Mouse (Mus musculus): Measurements from ENCODE around the gene Plk5. TPM values are rescaled to one million over a fixed set of nuclear protein-coding genes. Genes with fewer than 3 reads are reported as not detected.
"Not testable (repeated sequence)": the region's sequence is repeated elsewhere in the genome, so short reads cannot be mapped to it uniquely, and the experiment has no call there.

The Plk5 gene
- polyA plus RNA-seq, 1 experiment from 2014 or later = not detected

GRCm38 (mm10) chr10:80345929-80346328 lies 10.3 kb upstream of the Plk5 start:
- not testable (repeated sequence) for H3K36me3 ChIP-seq; ATAC-seq (ENCODE audit: extremely low read depth, insufficient number of reproducible peaks, low FRiP score, low TSS enrichment); H3K4me3 ChIP-seq; H3K9ac ChIP-seq; H3K4me2 ChIP-seq; H3K27ac ChIP-seq (replicated peaks); H3K9me3 ChIP-seq
- WGBS = 79% methylated on average over 6 of the region's 6 CpGs
- Histone ChIP-seq H3K4me1 (peaks cover 69% of the 10 kb centered on the region), H3K27me3 (replicated peaks) (peaks cover 97% of the 10 kb centered on the region)

DNA sequence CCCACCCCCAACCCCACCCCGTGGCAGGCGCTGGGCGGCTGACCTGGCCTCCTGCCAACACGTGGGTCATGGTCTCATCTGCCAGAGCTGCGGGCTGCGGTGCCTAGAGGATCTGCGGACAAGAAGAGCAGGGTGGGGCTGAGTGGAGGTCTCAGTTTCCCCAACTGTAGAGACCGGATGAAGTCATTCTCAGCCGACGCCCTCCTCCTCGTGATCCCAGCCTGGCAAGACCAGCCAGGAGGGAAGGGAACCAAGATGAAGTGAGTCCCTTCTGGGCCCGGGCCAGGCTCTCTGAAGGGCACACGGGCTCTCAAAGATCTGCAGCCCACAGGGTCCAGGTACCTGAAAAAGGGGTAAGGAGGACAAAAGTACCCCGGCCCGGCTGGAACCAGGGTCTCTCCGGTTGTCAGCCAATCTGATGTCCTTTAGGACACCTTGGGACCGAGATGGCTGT lies 8.7 kb upstream of the Plk5 start:
- WGBS = 16% methylated on average over 17 of the region's 17 CpGs
- no peak for ATAC-seq (ENCODE audit: extremely low read depth, insufficient number of reproducible peaks, low FRiP score, low TSS enrichment)
- no peaks in the 10 kb centered on the region for H3K36me3 ChIP-seq
- peak overlapping the region; percentile 51 for H3K4me3 ChIP-seq
- peaks cover 97% of the 10 kb centered on the region for H3K27me3 ChIP-seq (replicated peaks)
- H3K4me1 ChIP-seq = peaks cover 59% of the 10 kb centered on the region
- H3K4me2 ChIP-seq = peak overlapping the region; percentile 72
- H3K9me3 ChIP-seq = no peaks in the 10 kb centered on the region
- peak overlapping the region; percentile 78 for H3K9ac ChIP-seq
- no peak overlapping the region for H3K27ac ChIP-seq (replicated peaks)

GRCm38 (mm10) chr10:80348244-80348781 lies 7.9 kb upstream of the Plk5 start, which contains the start of gene Adamtsl5:
Adamtsl5 (minus strand) TSS chr10:80348412.
- Histone ChIP-seq H3K9me3 (no peaks in the 10 kb centered on the region), H3K27ac (replicated peaks) (0 out of 2 replicates have a peak within 1 kb of the TSS, but pooled peaks have one; percentile 1), H3K4me1 (peaks cover 57% of the 10 kb centered on the region), H3K27me3 (replicated peaks) (peaks cover 97% of the 10 kb centered on the region), H3K4me2 (peak within 1 kb of the TSS; percentile 72), H3K9ac (peak within 1 kb of the TSS; percentile 78), H3K36me3 (no peaks in the 10 kb centered on the region), H3K4me3 (peak within 1 kb of the TSS; percentile 51)
- no peak for ATAC-seq (ENCODE audit: extremely low read depth, insufficient number of reproducible peaks, low FRiP score, low TSS enrichment)
- 1% methylated on average over 42 of the region's 42 CpGs for WGBS

GRCm38 (mm10) chr10:80348981-80349380 lies 7.3 kb upstream of the Plk5 start:
- H3K4me2 ChIP-seq = peak overlapping the region; percentile 72
- peak overlapping the region; percentile 51 for H3K4me3 ChIP-seq
- peaks cover 97% of the 10 kb centered on the region for H3K27me3 ChIP-seq (replicated peaks)
- peaks cover 50% of the 10 kb centered on the region for H3K4me1 ChIP-seq
- H3K9me3 ChIP-seq = no peaks in the 10 kb centered on the region
- no peaks in the 10 kb centered on the region for H3K36me3 ChIP-seq
- H3K9ac ChIP-seq = peak overlapping the region; percentile 78
- H3K27ac ChIP-seq (replicated peaks) = no peak overlapping the region
- ATAC-seq (ENCODE audit: extremely low read depth, insufficient number of reproducible peaks, low FRiP score, low TSS enrichment) = no peak
- WGBS = 17% methylated on average over 26 of the region's 26 CpGs

DNA sequence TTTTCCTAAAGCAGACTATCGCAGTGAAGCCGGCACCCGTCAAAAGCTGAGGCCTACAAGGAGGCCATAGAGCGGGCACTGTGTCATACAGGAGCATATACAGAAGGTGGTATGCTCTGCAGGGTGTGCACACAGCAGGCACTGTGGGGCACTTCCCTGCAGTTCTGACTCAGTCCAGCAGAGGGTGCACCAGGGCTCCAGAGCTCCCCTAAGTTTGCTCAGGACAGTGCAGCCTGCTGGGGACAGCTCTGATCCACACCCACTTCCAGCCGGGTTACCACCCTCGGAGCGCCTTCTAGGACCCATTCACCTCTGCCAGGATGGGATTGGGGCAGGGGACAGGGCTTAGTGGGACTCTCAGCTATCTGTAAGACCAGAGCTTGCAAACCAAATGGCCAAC lies 6.0 kb upstream of the Plk5 start:
- WGBS = 2% methylated on average over 7 of the region's 7 CpGs
- H3K27me3 ChIP-seq (replicated peaks) = peaks cover 97% of the 10 kb centered on the region

DNA sequence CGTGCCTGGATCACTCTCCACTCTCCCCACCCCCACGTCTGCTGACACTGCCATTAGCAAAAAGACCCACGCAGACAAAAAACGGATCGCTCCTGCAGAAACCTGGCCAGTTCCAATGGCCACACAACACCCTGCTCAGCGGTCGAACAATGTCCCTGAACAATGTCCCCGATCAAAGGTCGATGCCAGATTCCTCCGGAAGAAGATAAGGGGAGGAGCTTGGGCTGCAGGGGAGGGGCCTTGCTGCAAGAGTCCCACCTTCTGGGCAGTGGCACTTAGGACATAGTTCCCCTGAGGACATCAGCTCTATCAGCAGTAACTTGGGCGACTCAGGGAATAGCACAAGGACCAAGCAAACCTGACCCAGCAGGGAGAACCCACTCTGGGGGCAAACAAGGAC lies 4.4 kb upstream of the Plk5 start:
- no peak for ATAC-seq (ENCODE audit: extremely low read depth, insufficient number of reproducible peaks, low FRiP score, low TSS enrichment)
- no peak overlapping the region for H3K4me2 ChIP-seq
- peaks cover 97% of the 10 kb centered on the region for H3K27me3 ChIP-seq (replicated peaks)
- 26% methylated on average over 11 of the region's 11 CpGs for whole genome bisulfite sequencing
- peaks cover 45% of the 10 kb centered on the region for H3K4me1 ChIP-seq
- H3K9ac ChIP-seq = no peak overlapping the region
- H3K27ac ChIP-seq (replicated peaks) = no peak overlapping the region
- H3K4me3 ChIP-seq = no peak overlapping the region
- H3K9me3 ChIP-seq = no peaks in the 10 kb centered on the region
- H3K36me3 ChIP-seq = no peaks in the 10 kb centered on the region

More for the DNA sequence above, 6.0 kb upstream of the Plk5 start:
- no peak overlapping the region for H3K4me2 ChIP-seq
- ATAC-seq (ENCODE audit: extremely low read depth, insufficient number of reproducible peaks, low FRiP score, low TSS enrichment) = 0 out of 2 replicates have a peak, but pooled peaks have one; percentile 13
- no peaks in the 10 kb centered on the region for H3K36me3 ChIP-seq
- no peak overlapping the region for H3K4me3 ChIP-seq
- H3K4me1 ChIP-seq = peaks cover 37% of the 10 kb centered on the region
- H3K9me3 ChIP-seq = no peaks in the 10 kb centered on the region
- no peak overlapping the region for H3K27ac ChIP-seq (replicated peaks)
- no peak overlapping the region for H3K9ac ChIP-seq

- H3K36me3 ChIP-seq = no peaks in the 10 kb centered on the region
- H3K27ac ChIP-seq (replicated peaks) = no peak overlapping the region
- H3K9me3 ChIP-seq = no peaks in the 10 kb centered on the region
- H3K9ac ChIP-seq = peak overlapping the region; percentile 47; the same call in 1 of the 2 replicates
- WGBS = 36% methylated on average over 8 of the region's 8 CpGs
- H3K4me3 ChIP-seq = no peak overlapping the region
- H3K27me3 ChIP-seq (replicated peaks) = peaks cover 97% of the 10 kb centered on the region
- peaks cover 39% of the 10 kb centered on the region for H3K4me1 ChIP-seq
- H3K4me2 ChIP-seq = no peak overlapping the region
- no peak for ATAC-seq (ENCODE audit: extremely low read depth, insufficient number of reproducible peaks, low FRiP score, low TSS enrichment)
Measured at GRCm38 (mm10) chr10:80352727-80353126, 3.5 kb upstream of the Plk5 start.

- 13% methylated on average over 9 of the region's 9 CpGs for WGBS
- Histone ChIP-seq H3K27ac (replicated peaks) (no peak overlapping the region), H3K36me3 (no peaks in the 10 kb centered on the region), H3K4me3 (peak overlapping the region; percentile 41; the same call in 1 of the 2 replicates), H3K9ac (no peak overlapping the region), H3K4me1 (peaks cover 19% of the 10 kb centered on the region), H3K4me2 (no peak overlapping the region), H3K9me3 (no peaks in the 10 kb centered on the region), H3K27me3 (replicated peaks) (peaks cover 100% of the 10 kb centered on the region)
- ATAC-seq (ENCODE audit: extremely low read depth, insufficient number of reproducible peaks, low FRiP score, low TSS enrichment) = no peak
Measured at GRCm38 (mm10) chr10:80355431-80355830, 828 bp upstream of the Plk5 start.

DNA sequence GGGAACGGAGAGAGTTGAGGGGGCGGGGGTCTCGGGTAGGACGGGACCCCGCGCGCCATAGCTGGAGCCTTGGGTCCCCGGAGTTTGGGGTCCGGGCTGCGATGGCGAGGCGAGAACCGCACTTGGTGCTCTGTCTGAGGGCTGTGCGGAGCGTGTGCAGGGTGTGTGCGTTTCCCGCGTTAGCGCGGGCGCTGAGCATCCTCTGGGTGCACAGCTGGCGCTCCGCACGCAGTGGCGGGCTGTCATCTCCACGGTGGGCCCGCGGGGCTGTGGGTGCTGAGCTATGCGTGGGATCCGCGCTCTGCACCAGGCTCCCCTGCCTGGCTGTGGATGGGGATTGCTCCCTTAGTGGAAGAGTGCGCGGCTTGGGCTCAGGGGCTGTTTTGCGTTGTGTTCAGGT lies 478 bp downstream of the Plk5 start:
- Histone ChIP-seq H3K27ac (replicated peaks) (no peak overlapping the region), H3K4me3 (peak overlapping the region; percentile 41), H3K36me3 (no peaks in the 10 kb centered on the region), H3K4me1 (peaks cover 19% of the 10 kb centered on the region), H3K9ac (peak overlapping the region; percentile 66; the same call in 1 of the 2 replicates), H3K4me2 (peak overlapping the region; percentile 57), H3K27me3 (replicated peaks) (peaks cover 97% of the 10 kb centered on the region), H3K9me3 (no peaks in the 10 kb centered on the region)
- ATAC-seq (ENCODE audit: extremely low read depth, insufficient number of reproducible peaks, low FRiP score, low TSS enrichment) = no peak
- 2% methylated on average over 34 of the region's 34 CpGs for WGBS

GRCm38 (mm10) chr10:80357336-80357735 lies 1.1 kb downstream of the Plk5 start:
- no peak overlapping the region for H3K27ac ChIP-seq (replicated peaks)
- 40% methylated on average over 7 of the region's 7 CpGs for WGBS
- no peak for ATAC-seq (ENCODE audit: extremely low read depth, insufficient number of reproducible peaks, low FRiP score, low TSS enrichment)
- peaks cover 19% of the 10 kb centered on the region for H3K4me1 ChIP-seq
- no peaks in the 10 kb centered on the region for H3K36me3 ChIP-seq
- H3K4me3 ChIP-seq = peak overlapping the region; percentile 31; the same call in 1 of the 2 replicates
- H3K27me3 ChIP-seq (replicated peaks) = peaks cover 91% of the 10 kb centered on the region
- no peak overlapping the region for H3K4me2 ChIP-seq
- no peaks in the 10 kb centered on the region for H3K9me3 ChIP-seq
- no peak overlapping the region; the same call in 1 of the 2 replicates for H3K9ac ChIP-seq

GRCm38 (mm10) chr10:80357994-80358639 lies 1.9 kb downstream of the Plk5 start:
- no peaks in the 10 kb centered on the region for H3K36me3 ChIP-seq
- H3K4me3 ChIP-seq = peak overlapping the region; percentile 31
- 7% methylated on average over 31 of the region's 31 CpGs for WGBS
- H3K27ac ChIP-seq (replicated peaks) = no peak overlapping the region
- ATAC-seq (ENCODE audit: extremely low read depth, insufficient number of reproducible peaks, low FRiP score, low TSS enrichment) = peak; percentile 12; the same call in 1 of the 2 replicates
- H3K4me2 ChIP-seq = peak overlapping the region; percentile 56
- H3K9me3 ChIP-seq = no peaks in the 10 kb centered on the region
- peaks cover 89% of the 10 kb centered on the region for H3K27me3 ChIP-seq (replicated peaks)
- peak overlapping the region; percentile 37; the same call in 1 of the 2 replicates for H3K9ac ChIP-seq
- peaks cover 12% of the 10 kb centered on the region for H3K4me1 ChIP-seq
